Mouse (Mus musculus) midbrain, embryonic 12.5 days (tissue): ENCODE measurements at regions not wholly inside any gene's neighbourhood (a gene's known extent, or its start where the extent isn't known, plus 50 kb on each side); places are given as distances from the start of the nearest gene placed in this dataset.
A peak's percentile ranks its signal among the peaks of the same experiment; 100 is the strongest.

Experiments
- ATAC-seq: fragments of 200-750 bp; cut with Nextera tagmentation; 2 replicates; pipeline ENCODE4 v1.8.0; 2017; ENCODE audit warnings: low read depth, moderate TSS enrichment, moderate library complexity; ENCODE audit not compliant: low FRiP score
- H3K27ac ChIP-seq: fragments of 300-500 bp; sonication (generic); replicated peaks from 2 replicates; pipeline ENCODE4 v1.5.1; 2016; ENCODE audit warnings: mild to moderate bottlenecking
- H3K27me3 ChIP-seq: fragments of 300-500 bp; sonication (generic); 2 replicates; pipeline ENCODE4 v1.6.1; 2016; ENCODE audit warnings: mild to moderate bottlenecking
- H3K36me3 ChIP-seq: fragments of 300-500 bp; sonication (generic); 2 replicates; pipeline ENCODE4 v1.6.1; 2016
- H3K4me1 ChIP-seq: fragments of 300-500 bp; sonication (generic); 2 replicates; pipeline ENCODE4 v1.6.1; 2016
- H3K4me2 ChIP-seq: fragments of 300-500 bp; sonication (generic); replicated peaks from 2 replicates; pipeline ENCODE4 v1.6.1; 2016; ENCODE audit warnings: mild to moderate bottlenecking, moderate library complexity
- H3K4me3 ChIP-seq: fragments of 300-500 bp; sonication (generic); 2 replicates; pipeline ENCODE4 v1.5.1; 2016; ENCODE audit warnings: mild to moderate bottlenecking
- H3K9ac ChIP-seq: fragments of 300-500 bp; sonication (generic); replicated peaks from 2 replicates; pipeline ENCODE4 v1.6.1; 2016; ENCODE audit warnings: mild to moderate bottlenecking, moderate library complexity
- H3K9me3 ChIP-seq: fragments of 300-500 bp; sonication (generic); 2 replicates; pipeline ENCODE4 v1.6.1; 2016; ENCODE audit warnings: mild to moderate bottlenecking
- WGBS: fragments of 180-500 bp; shearing (Covaris S2); methylation state at CpG from one replicate; pipeline ENCODE4 v1.1.7; 2016; 5-methylcytosine and 5-hydroxymethylcytosine counted together

DNA sequence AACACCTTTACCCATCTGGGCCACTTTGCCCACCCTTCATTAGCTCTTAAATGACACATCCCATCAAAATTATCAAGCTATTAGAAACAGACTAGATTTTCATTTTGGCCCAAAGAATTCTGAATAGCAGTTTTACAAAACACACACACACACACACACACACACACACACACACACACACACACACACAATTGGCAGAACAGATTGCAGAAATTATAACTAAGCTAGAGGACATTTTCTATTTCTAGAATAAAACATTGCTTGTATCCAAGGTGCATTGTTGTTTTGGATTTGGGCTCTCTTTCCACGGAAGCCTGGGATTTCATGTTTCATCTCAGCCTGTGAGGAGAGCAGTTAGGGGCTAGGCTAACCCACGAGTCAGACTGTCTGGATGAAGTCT lies 455.1 kb downstream of the Etnk1 start:
- Histone ChIP-seq H3K4me2 (no peak overlapping the region), H3K9me3 (no peaks in the 10 kb centered on the region), H3K4me3 (no peak overlapping the region), H3K36me3 (no peaks in the 10 kb centered on the region), H3K9ac (no peak overlapping the region), H3K27ac (no peak overlapping the region), H3K27me3 (no peaks in the 10 kb centered on the region), H3K4me1 (no peaks in the 10 kb centered on the region)
- ATAC-seq: no peak
- 84% methylated on average over 2 of the region's 2 CpGs for WGBS

DNA sequence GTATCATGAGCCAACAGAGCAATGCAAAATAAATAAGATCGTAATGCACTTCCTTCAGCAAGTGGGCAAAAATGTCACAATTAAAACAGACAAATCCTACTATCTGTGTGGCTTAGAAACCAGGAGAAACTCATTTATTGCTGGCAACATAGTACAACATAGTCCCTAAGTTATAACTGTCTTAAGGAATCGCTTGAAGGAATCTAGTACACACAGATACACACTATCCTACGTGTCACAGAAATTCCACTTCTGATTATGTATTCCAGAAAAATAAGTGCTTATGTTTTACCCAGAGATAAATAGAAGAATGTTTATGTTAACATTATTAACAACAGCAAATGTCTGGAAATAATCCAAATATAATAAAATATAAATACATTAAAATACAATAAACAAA lies 457.9 kb downstream of the Etnk1 start:
- H3K9me3 ChIP-seq: no peaks in the 10 kb centered on the region
- WGBS: 90% methylated on average over 3 of the region's 3 CpGs

GRCm38 (mm10) chr6:143631581-143631980 lies 464.6 kb downstream of the Etnk1 start:
- WGBS: 78% methylated on average over 7 of the region's 7 CpGs
- no peak overlapping the region for H3K4me2 ChIP-seq
- no peak for ATAC-seq
- H3K9ac ChIP-seq: no peak overlapping the region
- H3K36me3 ChIP-seq: no peaks in the 10 kb centered on the region
- H3K4me1 ChIP-seq: no peaks in the 10 kb centered on the region
- H3K27ac ChIP-seq: no peak overlapping the region
- H3K9me3 ChIP-seq: no peaks in the 10 kb centered on the region
- H3K27me3 ChIP-seq: no peaks in the 10 kb centered on the region
- no peak overlapping the region for H3K4me3 ChIP-seq

More for the DNA sequence above, 457.9 kb downstream of the Etnk1 start:
- ATAC-seq: no peak
- H3K36me3 ChIP-seq: no peaks in the 10 kb centered on the region
- H3K4me1 ChIP-seq: no peaks in the 10 kb centered on the region
- H3K9ac ChIP-seq: no peak overlapping the region
- H3K27me3 ChIP-seq: no peaks in the 10 kb centered on the region
- no peak overlapping the region for H3K4me3 ChIP-seq
- no peak overlapping the region for H3K4me2 ChIP-seq
- no peak overlapping the region for H3K27ac ChIP-seq

DNA sequence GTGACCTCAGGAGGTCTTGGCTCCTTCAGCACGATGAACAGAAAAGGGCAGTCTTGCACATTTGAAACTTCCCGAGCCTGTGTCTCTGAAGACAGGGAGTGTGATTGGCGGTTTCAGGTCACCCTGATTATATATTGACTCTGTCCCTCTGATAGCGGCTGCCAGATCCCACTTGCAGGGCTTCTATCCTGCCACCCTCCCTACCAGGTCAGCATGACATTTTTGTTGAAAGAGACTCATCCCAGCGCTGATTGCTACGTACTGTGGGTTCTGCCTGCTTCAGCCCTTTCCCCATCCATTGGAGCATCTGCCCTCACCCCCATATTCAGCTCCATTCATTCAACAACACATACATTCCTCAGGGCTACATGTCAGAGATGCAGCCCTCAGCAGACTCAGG lies 466.7 kb downstream of the Etnk1 start:
- no peaks in the 10 kb centered on the region for H3K36me3 ChIP-seq

DNA sequence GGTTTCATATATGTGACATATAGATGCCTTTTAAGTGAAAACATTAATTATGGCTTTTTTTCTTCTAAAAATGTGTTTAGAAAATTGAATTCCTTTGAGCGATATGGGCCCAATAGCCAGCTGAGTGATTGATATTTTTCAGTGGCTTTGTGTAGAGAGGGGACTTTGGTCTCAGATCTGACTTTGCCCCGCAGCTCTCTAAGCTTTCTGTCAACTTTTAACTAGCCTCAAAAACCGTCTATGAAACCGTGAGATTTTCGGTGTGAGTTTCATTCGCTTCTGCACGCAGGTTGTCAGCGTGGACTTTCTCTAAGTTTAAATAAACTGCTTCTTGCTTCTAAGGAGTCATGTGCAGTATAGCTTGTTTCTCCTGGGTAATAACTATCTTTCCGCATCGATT lies 467.3 kb downstream of the Etnk1 start:
- H3K9ac ChIP-seq: no peak overlapping the region
- no peaks in the 10 kb centered on the region for H3K36me3 ChIP-seq
- WGBS: 92% methylated on average over 10 of the region's 10 CpGs
- no peak overlapping the region for H3K4me3 ChIP-seq
- H3K4me2 ChIP-seq: no peak overlapping the region
- no peak overlapping the region for H3K27ac ChIP-seq
- no peak for ATAC-seq
- H3K9me3 ChIP-seq: no peaks in the 10 kb centered on the region
- no peaks in the 10 kb centered on the region for H3K27me3 ChIP-seq
- no peaks in the 10 kb centered on the region; the same call in 1 of the 2 replicates for H3K4me1 ChIP-seq

More for the DNA sequence above, 466.7 kb downstream of the Etnk1 start:
- H3K4me2 ChIP-seq: no peak overlapping the region
- no peak overlapping the region for H3K4me3 ChIP-seq
- 76% methylated on average over 6 of the region's 6 CpGs for WGBS
- H3K9me3 ChIP-seq: no peaks in the 10 kb centered on the region
- H3K27me3 ChIP-seq: no peaks in the 10 kb centered on the region
- H3K4me1 ChIP-seq: no peaks in the 10 kb centered on the region; the same call in 1 of the 2 replicates
- no peak for ATAC-seq
- H3K27ac ChIP-seq: no peak overlapping the region
- no peak overlapping the region for H3K9ac ChIP-seq

DNA sequence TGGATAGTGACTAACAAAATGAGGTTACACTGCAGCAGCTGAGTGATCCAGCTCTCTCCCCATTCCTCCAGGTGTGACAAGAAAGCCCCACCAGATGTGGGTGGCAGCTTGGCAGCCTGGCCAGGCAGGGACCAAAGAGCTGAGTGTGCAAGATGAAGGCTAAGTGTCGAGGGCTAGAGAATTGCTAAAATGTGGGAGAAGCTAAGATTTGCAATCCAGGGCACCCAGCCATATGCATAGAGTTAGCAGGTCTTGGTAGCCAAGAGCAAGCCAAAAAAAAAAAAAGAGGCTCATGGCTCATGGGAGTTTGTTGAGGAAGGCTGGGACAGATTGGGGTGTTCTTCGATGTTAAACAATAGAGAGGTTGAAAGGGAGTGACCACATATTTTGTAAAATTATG lies 468.0 kb downstream of the Etnk1 start:
- ATAC-seq: no peak
- Histone ChIP-seq H3K27me3 (no peaks in the 10 kb centered on the region), H3K9ac (no peak overlapping the region), H3K36me3 (no peaks in the 10 kb centered on the region), H3K4me2 (no peak overlapping the region), H3K27ac (no peak overlapping the region), H3K4me1 (no peaks in the 10 kb centered on the region; the same call in 1 of the 2 replicates), H3K9me3 (no peaks in the 10 kb centered on the region), H3K4me3 (no peak overlapping the region)
- WGBS: 91% methylated on average over 2 of the region's 2 CpGs

DNA sequence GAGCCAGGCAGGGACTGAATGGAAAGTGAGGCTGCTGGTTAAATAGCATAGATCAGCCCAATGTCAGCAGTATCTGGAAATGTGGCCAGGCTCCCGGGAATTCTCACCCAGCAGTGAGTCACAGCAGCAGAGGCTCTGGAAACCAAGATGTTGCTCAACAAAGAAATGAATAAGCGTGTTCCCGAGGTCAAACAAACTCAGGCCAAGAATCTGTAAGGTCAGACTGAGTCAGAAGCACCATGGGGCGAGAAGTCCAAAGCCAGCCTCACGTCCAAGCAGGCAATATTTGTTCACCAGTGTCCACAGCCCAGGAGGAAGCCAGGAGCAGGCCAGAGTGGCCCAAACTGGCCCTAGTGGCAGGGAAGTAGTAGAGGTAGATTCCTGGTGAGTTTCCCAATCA lies 473.6 kb downstream of the Etnk1 start:
- Histone ChIP-seq H3K4me3 (no peak overlapping the region), H3K9me3 (no peaks in the 10 kb centered on the region), H3K9ac (no peak overlapping the region), H3K36me3 (no peaks in the 10 kb centered on the region), H3K4me2 (no peak overlapping the region), H3K4me1 (no peaks in the 10 kb centered on the region; the same call in 1 of the 2 replicates), H3K27ac (no peak overlapping the region), H3K27me3 (no peaks in the 10 kb centered on the region)
- 74% methylated on average over 5 of the region's 5 CpGs for WGBS
- ATAC-seq: no peak

DNA sequence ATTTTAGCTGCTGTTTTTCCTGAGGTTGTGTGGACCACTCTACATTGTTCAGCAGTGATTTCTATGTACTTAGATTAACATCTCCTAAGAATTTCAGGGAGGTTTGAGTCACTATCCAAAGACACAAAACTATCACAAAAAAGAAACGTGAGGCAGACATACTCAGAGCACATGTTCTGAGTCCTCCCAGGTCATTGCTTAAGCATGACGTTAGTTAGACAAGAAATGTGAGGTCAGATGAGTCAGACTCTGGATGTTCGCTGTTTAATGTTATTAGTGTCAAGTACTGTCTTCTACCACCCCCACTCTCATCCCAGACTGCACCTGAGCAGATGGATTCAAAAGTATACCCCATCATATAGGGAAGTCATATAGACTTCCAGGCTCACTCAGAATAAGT lies 475.0 kb downstream of the Etnk1 start:
- H3K27ac ChIP-seq: no peak overlapping the region
- no peaks in the 10 kb centered on the region for H3K36me3 ChIP-seq
- H3K4me1 ChIP-seq: no peaks in the 10 kb centered on the region; the same call in 1 of the 2 replicates
- no peak overlapping the region for H3K4me3 ChIP-seq
- H3K9ac ChIP-seq: no peak overlapping the region
- no peak overlapping the region for H3K4me2 ChIP-seq
- H3K9me3 ChIP-seq: no peaks in the 10 kb centered on the region
- no peaks in the 10 kb centered on the region for H3K27me3 ChIP-seq
- no peak for ATAC-seq
- WGBS: 84% methylated on average over 3 of the region's 3 CpGs

DNA sequence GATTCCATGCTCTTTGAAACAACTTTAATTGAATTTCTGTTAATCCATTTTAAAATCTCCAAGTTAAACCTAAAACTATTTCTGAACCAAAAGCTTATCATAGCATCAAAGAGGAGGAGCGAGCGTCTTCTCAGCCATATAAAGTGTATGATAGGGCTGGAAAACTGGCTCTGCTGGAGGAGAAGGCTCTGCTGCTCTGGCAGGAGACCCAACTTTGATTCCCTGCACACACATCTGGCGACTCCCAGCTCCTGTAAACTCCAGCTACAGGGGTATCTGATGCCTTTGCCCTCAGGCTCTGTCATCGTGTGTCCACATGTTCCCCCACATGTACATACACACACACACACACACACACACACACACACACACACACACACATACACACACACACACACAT lies 479.0 kb downstream of the Etnk1 start:
- Histone ChIP-seq H3K36me3 (no peaks in the 10 kb centered on the region), H3K4me2 (no peak overlapping the region), H3K4me1 (no peaks in the 10 kb centered on the region), H3K27me3 (no peaks in the 10 kb centered on the region), H3K4me3 (no peak overlapping the region), H3K9me3 (no peaks in the 10 kb centered on the region), H3K27ac (no peak overlapping the region), H3K9ac (no peak overlapping the region)
- no peak for ATAC-seq
- WGBS: 89% methylated on average over 4 of the region's 4 CpGs

DNA sequence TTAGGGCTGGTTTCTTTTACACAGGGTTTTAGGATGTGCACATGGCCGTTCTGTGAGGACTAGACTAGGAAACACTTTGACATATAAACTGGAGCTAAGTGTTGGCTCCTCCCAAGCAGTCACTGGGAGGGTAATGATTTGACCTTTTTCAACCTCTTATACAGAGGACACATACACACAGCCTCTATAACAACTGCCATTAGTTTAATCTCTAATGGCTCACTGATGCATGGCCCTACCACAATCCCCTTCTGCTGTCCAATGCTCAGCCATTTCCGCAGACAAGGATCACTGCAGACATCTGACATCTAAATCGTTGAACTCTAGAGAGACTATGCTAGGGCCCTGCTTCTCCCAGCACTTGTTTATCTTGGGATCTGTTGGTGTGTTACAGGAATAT lies 481.5 kb downstream of the Etnk1 start:
- peaks cover 4% of the 10 kb centered on the region for H3K9me3 ChIP-seq
- no peak overlapping the region for H3K27ac ChIP-seq
- ATAC-seq: no peak
- H3K9ac ChIP-seq: no peak overlapping the region
- no peaks in the 10 kb centered on the region for H3K27me3 ChIP-seq
- H3K4me3 ChIP-seq: no peak overlapping the region
- H3K36me3 ChIP-seq: no peaks in the 10 kb centered on the region
- H3K4me1 ChIP-seq: no peaks in the 10 kb centered on the region
- 69% methylated on average over 3 of the region's 3 CpGs for WGBS
- no peak overlapping the region for H3K4me2 ChIP-seq

DNA sequence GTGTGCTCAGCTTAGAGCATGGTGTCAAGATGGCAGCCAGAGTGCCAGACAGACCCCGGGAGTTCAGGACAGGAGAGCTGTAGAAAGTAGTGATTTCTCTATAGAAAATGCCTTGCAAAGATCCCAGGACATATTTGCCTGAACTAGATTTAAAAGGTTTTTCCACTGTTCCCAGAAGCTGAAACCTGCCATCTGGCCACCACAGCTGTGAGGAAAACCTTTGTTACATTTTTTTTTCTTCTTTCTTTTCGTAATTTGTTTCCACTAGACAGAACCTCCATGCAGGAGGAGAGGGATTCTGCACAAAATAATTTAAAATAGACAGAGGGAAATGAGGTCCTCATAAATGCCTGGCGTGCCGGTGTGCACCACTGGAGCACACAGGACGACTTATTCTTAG lies 489.6 kb downstream of the Etnk1 start:
- no peak overlapping the region for H3K4me2 ChIP-seq
- H3K27me3 ChIP-seq: no peaks in the 10 kb centered on the region
- no peak for ATAC-seq
- 67% methylated on average over 5 of the region's 5 CpGs for whole genome bisulfite sequencing
- H3K9me3 ChIP-seq: peaks cover 7% of the 10 kb centered on the region
- H3K27ac ChIP-seq: 0 out of 2 replicates have a peak overlapping the region, but pooled peaks have one; percentile 10
- H3K9ac ChIP-seq: no peak overlapping the region
- H3K4me1 ChIP-seq: peaks cover 6% of the 10 kb centered on the region; the same call in 1 of the 2 replicates
- no peaks in the 10 kb centered on the region for H3K36me3 ChIP-seq
- no peak overlapping the region for H3K4me3 ChIP-seq

GRCm38 (mm10) chr6:143660837-143661236 lies 493.8 kb downstream of the Etnk1 start:
- no peak overlapping the region for H3K9ac ChIP-seq
- no peak overlapping the region for H3K27ac ChIP-seq
- no peaks in the 10 kb centered on the region for H3K27me3 ChIP-seq
- 86% methylated on average over 3 of the region's 3 CpGs for WGBS
- no peaks in the 10 kb centered on the region for H3K36me3 ChIP-seq
- ATAC-seq: no peak
- no peaks in the 10 kb centered on the region for H3K9me3 ChIP-seq
- H3K4me1 ChIP-seq: peaks cover 6% of the 10 kb centered on the region; the same call in 1 of the 2 replicates
- no peak overlapping the region for H3K4me2 ChIP-seq
- no peak overlapping the region for H3K4me3 ChIP-seq

DNA sequence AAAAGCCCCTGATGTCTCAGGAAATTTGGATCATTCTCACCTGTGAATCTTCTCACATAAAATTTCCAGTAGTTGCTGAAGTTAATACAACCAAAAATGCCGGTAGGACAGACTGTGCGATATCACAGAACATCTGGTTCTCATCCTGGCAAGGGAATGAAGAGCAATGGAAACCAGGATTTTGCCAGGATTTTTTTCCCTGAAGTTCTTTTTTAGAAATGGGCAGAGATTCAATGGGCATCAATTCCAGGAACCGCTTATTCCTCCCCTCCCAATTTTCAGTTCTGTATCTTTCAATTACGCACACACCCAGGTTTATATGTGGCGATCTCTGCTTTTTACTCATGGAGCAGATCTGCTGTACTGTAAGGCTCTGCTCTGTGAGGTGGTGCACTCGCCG lies 496.3 kb downstream of the Etnk1 start:
- ATAC-seq: no peak
- Histone ChIP-seq H3K4me2 (no peak overlapping the region), H3K27ac (no peak overlapping the region), H3K9ac (no peak overlapping the region), H3K4me3 (no peak overlapping the region), H3K4me1 (no peaks in the 10 kb centered on the region), H3K36me3 (no peaks in the 10 kb centered on the region), H3K9me3 (no peaks in the 10 kb centered on the region), H3K27me3 (no peaks in the 10 kb centered on the region)
- WGBS: 91% methylated on average over 7 of the region's 7 CpGs
